Mouse (Mus musculus) lung, postnatal 0 days (tissue): ENCODE measurements around the gene Bcr.

Experiments
- CTCF ChIP-seq: IDR thresholded peaks from 2 replicates; pipeline ENCODE4 v1.5.1; 2016; ENCODE audit warnings: antibody characterized with exemption, mild to moderate bottlenecking
- EP300 ChIP-seq: IDR thresholded peaks from 2 replicates; pipeline ENCODE4 v1.6.1; 2016; ENCODE audit warnings: antibody characterized with exemption, mild to moderate bottlenecking, control low read depth

GRCm38 (mm10) chr10:75157713-75158112, 97.3 kb downstream of the Bcr start:
- TF ChIP-seq CTCF (no peak), EP300 (no peak)
